Mouse (Mus musculus): ENCODE measurements around the gene Mfn1. TPM values are rescaled to one million over a fixed set of nuclear protein-coding genes. Genes with fewer than 3 reads are reported as not detected.

The Mfn1 gene
- total and polyA plus RNA-seq, 3 experiments, result 7.8 to 71.2 (median 67.9) TPM

- no peak for ATAC-seq (ENCODE audit: extremely low read depth, insufficient number of reproducible peaks, low FRiP score, poor library complexity, severe bottlenecking)
- no peak for DNase-seq (ENCODE audit: low spot score)
These were observed 81.3 kb downstream of the Mfn1 start for GRCm38 (mm10) chr3:32610560-32610959.

DNA sequence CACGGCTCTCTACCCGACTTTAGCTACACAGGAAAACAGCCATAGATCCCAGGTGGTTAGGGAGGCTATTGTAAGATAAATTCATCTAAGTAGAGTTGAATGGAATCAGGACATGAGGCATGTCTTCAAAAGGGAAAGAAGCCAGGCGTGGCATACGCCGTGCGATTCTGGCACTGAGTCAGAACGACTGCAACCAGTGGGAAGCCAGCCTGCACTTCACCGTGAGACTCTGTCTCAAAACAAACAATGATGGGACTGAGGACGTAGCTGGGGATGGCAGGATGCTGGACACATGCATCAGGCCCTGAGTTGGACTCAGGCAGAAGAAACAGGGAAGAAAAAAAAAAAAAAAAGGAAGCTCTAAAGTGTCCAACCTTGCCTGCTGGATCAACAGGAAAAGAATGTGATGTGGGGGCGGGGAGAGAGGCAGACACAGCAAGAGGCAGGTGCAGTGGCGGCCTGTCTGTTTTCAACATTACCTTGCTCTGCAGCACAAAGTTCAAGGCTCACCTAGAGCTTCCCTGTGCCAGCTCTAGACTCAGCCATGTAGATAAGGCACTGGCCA lies 82.4 kb downstream of the Mfn1 start:
- Histone ChIP-seq H3K9me3 (replicated peaks) (no peaks in the 10 kb centered on the region; the same call in 1 of the 2 replicates), H3K4me3 (ENCODE audit: low read depth, low read length) (no peak overlapping the region), H3K4me1 (ENCODE audit: insufficient read depth, low read depth, low read length) (no peaks in the 10 kb centered on the region; the same call in 1 of the 2 replicates), H3K27me3 (ENCODE audit: insufficient read depth, low read length) (peaks cover 17% of the 10 kb centered on the region), H3K36me3 (replicated peaks) (no peaks in the 10 kb centered on the region)
- no peak for TF ChIP-seq POLR2AphosphoS5 (IDR thresholded peaks at IDR 0.05; ENCODE audit: insufficient replicate concordance, low read depth, low read length)
- TF ChIP-seq CTCF (IDR thresholded peaks at IDR 0.05; ENCODE audit: low read depth, low read length), result no peak
- TF ChIP-seq GATA2 (IDR thresholded peaks at IDR 0.05; ENCODE audit: borderline replicate concordance, low read depth, low read length), result no peak
- no peak for TF ChIP-seq TAL1 (conservative IDR thresholded peaks at IDR 0.05; ENCODE audit: low read depth, low read length)
- TF ChIP-seq GATA1 (IDR thresholded peaks at IDR 0.05; ENCODE audit: borderline replicate concordance, low read length), result no peak
- ATAC-seq (ENCODE audit: extremely low read depth, insufficient number of reproducible peaks, low FRiP score, poor library complexity, severe bottlenecking) (no peak), DNase-seq (ENCODE audit: low spot score) (no peak)

More at GRCm38 (mm10) chr3:32610560-32610959, 81.3 kb downstream of the Mfn1 start:
- H3K4me3 ChIP-seq (ENCODE audit: low read depth, low read length), result no peak overlapping the region
- H3K4me1 ChIP-seq (ENCODE audit: insufficient read depth, low read depth, low read length), result no peaks in the 10 kb centered on the region; the same call in 1 of the 2 replicates
- H3K9me3 ChIP-seq (replicated peaks), result no peaks in the 10 kb centered on the region
- H3K36me3 ChIP-seq (replicated peaks), result no peaks in the 10 kb centered on the region
- TF ChIP-seq GATA1 (IDR thresholded peaks at IDR 0.05; ENCODE audit: borderline replicate concordance, low read length) (no peak), CTCF (IDR thresholded peaks at IDR 0.05; ENCODE audit: low read depth, low read length) (no peak), GATA2 (IDR thresholded peaks at IDR 0.05; ENCODE audit: borderline replicate concordance, low read depth, low read length) (no peak), TAL1 (conservative IDR thresholded peaks at IDR 0.05; ENCODE audit: low read depth, low read length) (no peak), POLR2AphosphoS5 (IDR thresholded peaks at IDR 0.05; ENCODE audit: insufficient replicate concordance, low read depth, low read length) (no peak)
- peaks cover 23% of the 10 kb centered on the region for H3K27me3 ChIP-seq (ENCODE audit: insufficient read depth, low read length)

- no peak overlapping the region for H3K4me3 ChIP-seq (ENCODE audit: low read depth, low read length)
These were observed 85.5 kb downstream of the Mfn1 start for GRCm38 (mm10) chr3:32614786-32615185.

DNA sequence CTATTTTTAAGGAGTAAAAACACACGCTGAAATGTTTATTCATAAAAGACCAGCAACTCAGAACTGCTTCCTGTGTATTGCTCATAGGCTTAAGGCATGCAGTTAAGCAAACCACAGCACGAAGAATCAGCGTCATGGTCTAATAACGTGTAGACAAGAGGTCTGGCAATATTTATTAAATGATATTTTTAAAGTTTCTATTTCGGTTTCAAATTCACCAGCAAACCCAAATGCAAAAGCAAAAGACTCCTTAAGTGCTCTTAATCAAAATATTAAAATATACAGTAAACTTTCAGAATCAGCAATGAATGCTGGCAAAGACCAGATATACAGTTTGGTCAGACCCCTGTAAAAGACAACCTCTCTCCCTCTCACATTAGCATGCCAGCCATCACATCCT lies 86.1 kb downstream of the Mfn1 start:
- H3K4me1 ChIP-seq (ENCODE audit: insufficient read depth, low read depth, low read length), result no peaks in the 10 kb centered on the region; the same call in 1 of the 2 replicates
- TF ChIP-seq POLR2AphosphoS5 (IDR thresholded peaks at IDR 0.05; ENCODE audit: insufficient replicate concordance, low read depth, low read length) (no peak), TAL1 (conservative IDR thresholded peaks at IDR 0.05; ENCODE audit: low read depth, low read length) (no peak), GATA2 (IDR thresholded peaks at IDR 0.05; ENCODE audit: borderline replicate concordance, low read depth, low read length) (no peak), CTCF (IDR thresholded peaks at IDR 0.05; ENCODE audit: low read depth, low read length) (no peak), GATA1 (IDR thresholded peaks at IDR 0.05; ENCODE audit: borderline replicate concordance, low read length) (no peak)
- no peaks in the 10 kb centered on the region for H3K36me3 ChIP-seq (replicated peaks)
- peaks cover 12% of the 10 kb centered on the region for H3K27me3 ChIP-seq (ENCODE audit: insufficient read depth, low read length)
- no peak for DNase-seq (ENCODE audit: low spot score)
- no peak overlapping the region for H3K4me3 ChIP-seq (ENCODE audit: low read depth, low read length)
- H3K9me3 ChIP-seq (replicated peaks), result no peaks in the 10 kb centered on the region; the same call in 1 of the 2 replicates
- ATAC-seq (ENCODE audit: extremely low read depth, insufficient number of reproducible peaks, low FRiP score, poor library complexity, severe bottlenecking), result no peak

More at GRCm38 (mm10) chr3:32614786-32615185, 85.5 kb downstream of the Mfn1 start:
- Histone ChIP-seq H3K4me1 (ENCODE audit: insufficient read depth, low read depth, low read length) (no peaks in the 10 kb centered on the region; the same call in 1 of the 2 replicates), H3K36me3 (replicated peaks) (no peaks in the 10 kb centered on the region), H3K9me3 (replicated peaks) (no peaks in the 10 kb centered on the region; the same call in 1 of the 2 replicates), H3K27me3 (ENCODE audit: insufficient read depth, low read length) (peaks cover 12% of the 10 kb centered on the region)
- ATAC-seq (ENCODE audit: extremely low read depth, insufficient number of reproducible peaks, low FRiP score, poor library complexity, severe bottlenecking) (no peak), DNase-seq (ENCODE audit: low spot score) (no peak)
- TF ChIP-seq GATA1 (IDR thresholded peaks at IDR 0.05; ENCODE audit: borderline replicate concordance, low read length) (no peak), GATA2 (IDR thresholded peaks at IDR 0.05; ENCODE audit: borderline replicate concordance, low read depth, low read length) (no peak)

DNA sequence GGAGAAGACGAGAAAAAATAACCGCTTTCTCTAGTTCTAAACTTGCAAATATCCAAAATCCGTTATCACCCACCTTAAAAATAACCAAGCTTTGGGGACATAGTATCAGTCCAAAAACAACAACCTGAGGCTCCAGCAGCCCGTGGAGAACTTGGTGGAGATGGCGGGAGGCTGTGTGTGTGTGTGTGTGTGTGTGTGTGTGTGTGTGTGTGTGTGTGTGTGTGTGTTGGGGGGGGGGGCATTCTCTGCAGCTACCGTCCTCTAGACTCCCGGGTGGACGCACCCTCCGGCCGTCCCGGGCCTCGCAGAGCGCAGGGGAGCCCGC lies 86.7 kb downstream of the Mfn1 start:
- H3K36me3 ChIP-seq (replicated peaks), result no peaks in the 10 kb centered on the region
- no peak for ATAC-seq (ENCODE audit: extremely low read depth, insufficient number of reproducible peaks, low FRiP score, poor library complexity, severe bottlenecking)
- no peak for DNase-seq (ENCODE audit: low spot score)
- no peak overlapping the region for H3K4me3 ChIP-seq (ENCODE audit: low read depth, low read length)
- peaks cover 12% of the 10 kb centered on the region for H3K27me3 ChIP-seq (ENCODE audit: insufficient read depth, low read length)
- TF ChIP-seq TAL1 (conservative IDR thresholded peaks at IDR 0.05; ENCODE audit: low read depth, low read length) (no peak), POLR2AphosphoS5 (IDR thresholded peaks at IDR 0.05; ENCODE audit: insufficient replicate concordance, low read depth, low read length) (no peak), GATA1 (IDR thresholded peaks at IDR 0.05; ENCODE audit: borderline replicate concordance, low read length) (no peak), CTCF (IDR thresholded peaks at IDR 0.05; ENCODE audit: low read depth, low read length) (no peak), GATA2 (IDR thresholded peaks at IDR 0.05; ENCODE audit: borderline replicate concordance, low read depth, low read length) (no peak)
- H3K4me1 ChIP-seq (ENCODE audit: insufficient read depth, low read depth, low read length), result no peaks in the 10 kb centered on the region; the same call in 1 of the 2 replicates
- H3K9me3 ChIP-seq (replicated peaks), result no peaks in the 10 kb centered on the region; the same call in 1 of the 2 replicates

DNA sequence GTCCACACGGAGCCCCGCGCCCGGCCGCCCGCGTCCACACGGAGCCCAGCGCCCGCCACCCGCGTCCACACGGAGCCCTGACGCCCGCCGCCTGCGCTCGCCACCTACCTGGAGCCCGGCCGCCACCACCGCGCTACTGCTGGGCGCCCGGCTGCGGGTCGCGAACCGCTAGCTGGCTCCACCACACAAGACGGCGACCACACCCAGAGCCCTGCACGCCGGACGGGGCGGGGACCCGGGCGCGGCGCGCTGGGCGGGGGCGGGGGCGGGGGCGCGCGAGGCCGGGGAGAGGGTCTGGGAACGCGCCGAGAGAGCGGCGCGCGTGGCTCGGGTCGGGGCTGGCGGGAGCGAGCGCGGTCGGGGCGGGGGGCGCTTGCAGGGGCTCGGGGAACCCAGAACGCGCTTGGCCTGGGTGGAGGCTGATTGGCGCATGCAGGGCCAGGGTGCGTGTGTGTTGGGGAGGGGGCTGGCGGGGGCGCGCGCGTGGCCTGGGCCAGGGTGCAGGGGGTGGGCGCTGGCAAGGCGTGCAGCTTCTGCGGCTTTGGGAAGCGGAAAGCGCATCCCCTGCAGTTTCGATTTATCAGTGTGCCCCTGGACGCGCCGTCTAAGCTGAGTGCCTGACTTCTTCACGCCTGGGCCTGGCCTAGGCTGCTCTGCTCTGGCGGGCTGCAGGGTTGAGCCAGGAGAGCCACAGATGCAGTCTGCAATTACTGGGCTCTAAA lies 87.2 kb downstream of the Mfn1 start, which contains the start of gene Gnb4:
TSS of gene Gnb4 (minus strand) at position 255 of the 722 bp plus-strand sequence.
- no peak for ATAC-seq (ENCODE audit: extremely low read depth, insufficient number of reproducible peaks, low FRiP score, poor library complexity, severe bottlenecking)
- peaks cover 9% of the 10 kb centered on the region for H3K27me3 ChIP-seq (ENCODE audit: insufficient read depth, low read length)
- H3K9me3 ChIP-seq (replicated peaks), result no peaks in the 10 kb centered on the region; the same call in 1 of the 2 replicates
- no peak within 1 kb of the TSS for H3K4me3 ChIP-seq (ENCODE audit: low read depth, low read length)
- no peaks in the 10 kb centered on the region for H3K36me3 ChIP-seq (replicated peaks)
- H3K4me1 ChIP-seq (ENCODE audit: insufficient read depth, low read depth, low read length), result no peaks in the 10 kb centered on the region; the same call in 1 of the 2 replicates
- no peak for DNase-seq (ENCODE audit: low spot score)
- TF ChIP-seq TAL1 (conservative IDR thresholded peaks at IDR 0.05; ENCODE audit: low read depth, low read length), result no peak
- no peak for TF ChIP-seq CTCF (IDR thresholded peaks at IDR 0.05; ENCODE audit: low read depth, low read length)
- no peak for TF ChIP-seq GATA2 (IDR thresholded peaks at IDR 0.05; ENCODE audit: borderline replicate concordance, low read depth, low read length)
- TF ChIP-seq GATA1 (IDR thresholded peaks at IDR 0.05; ENCODE audit: borderline replicate concordance, low read length), result no peak
- TF ChIP-seq POLR2AphosphoS5 (IDR thresholded peaks at IDR 0.05; ENCODE audit: insufficient replicate concordance, low read depth, low read length), result no peak
